Mouse (Mus musculus): ENCODE results near the gene Pum1.

DNA sequence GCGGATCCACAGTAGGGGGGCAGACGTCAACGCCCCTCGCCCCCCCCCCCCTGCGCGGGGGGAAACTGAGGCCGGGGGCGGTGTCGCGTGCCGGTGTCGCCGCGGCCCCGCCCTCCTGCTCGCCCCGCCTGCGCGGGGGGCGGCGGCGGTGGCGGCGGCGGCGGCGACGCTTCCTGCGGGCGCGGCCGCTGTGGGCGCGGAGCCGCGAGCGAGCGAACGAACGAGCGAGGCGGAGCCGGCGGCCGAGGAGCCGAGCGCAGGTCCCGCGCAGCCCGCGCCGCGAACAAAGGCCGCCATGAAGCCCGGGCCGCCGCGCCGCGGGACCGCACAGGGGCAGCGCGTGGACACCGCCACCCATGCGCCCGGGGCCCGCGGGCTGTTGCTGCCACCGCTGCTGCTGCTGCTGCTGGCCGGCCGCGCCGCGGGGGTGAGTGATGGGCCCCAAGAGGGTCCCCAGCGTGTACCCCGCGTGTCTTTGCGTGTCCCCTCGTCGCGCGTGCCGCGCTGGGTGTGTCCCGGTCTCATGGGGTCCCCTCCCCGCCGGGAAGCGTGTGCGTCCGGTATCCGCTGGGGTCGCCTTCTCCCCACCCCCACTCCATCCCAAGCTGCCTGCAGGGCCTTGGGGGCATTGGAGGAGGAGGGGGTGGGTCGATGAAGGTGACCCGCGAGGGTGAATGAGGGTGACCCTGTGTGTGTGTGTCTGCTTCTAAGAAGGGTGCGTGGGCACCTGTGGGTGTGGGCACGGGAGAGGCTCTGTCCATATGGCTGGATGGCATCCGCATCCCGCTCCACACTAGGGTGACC lies 129.5 kb downstream of the Pum1 start, which contains the start of gene Sdc3:
- TF ChIP-seq CTCF (IDR thresholded peaks at IDR 0.05; ENCODE audit: extremely low read depth, insufficient read depth, low read length) (no peak), POLR2A (IDR thresholded peaks at IDR 0.05; ENCODE audit: extremely low read depth, insufficient read depth, low read length) (no peak)
